Mouse (Mus musculus) embryonic facial prominence, embryonic 10.5 days (tissue): ENCODE data around the gene Wdr19. TPM values are rescaled to one million over a fixed set of nuclear protein-coding genes. Genes with fewer than 3 reads are reported as not detected.
"Not testable (repeated sequence)": the region's sequence is repeated elsewhere in the genome, so short reads cannot be mapped to it uniquely, and the experiment has no call there.

Experiments used
- DNase-seq: peaks from one replicate; pipeline ENCODE4 v3.0.0-alpha.2; 2017; ENCODE audit warnings: low spot score
- H3K27ac ChIP-seq: fragments of 300-500 bp; sonication (generic); replicated peaks from 2 replicates; pipeline ENCODE4 v1.5.1; 2016; ENCODE audit warnings: mild to moderate bottlenecking
- H3K27me3 ChIP-seq: fragments of 300-500 bp; sonication (generic); replicated peaks from 2 replicates; pipeline ENCODE4 v1.6.1; 2016; ENCODE audit warnings: low read depth, mild to moderate bottlenecking; ENCODE audit not compliant: poor library complexity, severe bottlenecking
- H3K36me3 ChIP-seq: fragments of 300-500 bp; sonication (generic); replicated peaks from 2 replicates; pipeline ENCODE4 v1.6.1; 2016; ENCODE audit warnings: mild to moderate bottlenecking, moderate library complexity
- H3K4me1 ChIP-seq: fragments of 300-500 bp; sonication (generic); 2 replicates; pipeline ENCODE4 v1.6.1; 2016
- H3K4me3 ChIP-seq: fragments of 300-500 bp; sonication (generic); 2 replicates; pipeline ENCODE4 v1.5.1; 2016; ENCODE audit warnings: mild to moderate bottlenecking, moderate library complexity
- H3K9me3 ChIP-seq: fragments of 300-500 bp; sonication (generic); 2 replicates; pipeline ENCODE4 v1.6.1; 2016; ENCODE audit warnings: mild to moderate bottlenecking
- WGBS: fragments of 180-500 bp; shearing (Covaris S2); methylation state at CpG from one replicate; pipeline ENCODE4 v1.1.7; 2016; 5-methylcytosine and 5-hydroxymethylcytosine counted together
- polyA plus RNA-seq: library from polyadenylated mRNA; unstranded; fragments of >200 nt; fragmentation: Nextera tagmentation; extraction: Ambion mirVana; gene quantifications from 2 replicates; pipeline ENCODE4 v1.2.1, GENCODE M21; 2016

The Wdr19 gene
- polyA plus RNA-seq, 1 experiment from 2014 or later = 12.1 TPM

DNA sequence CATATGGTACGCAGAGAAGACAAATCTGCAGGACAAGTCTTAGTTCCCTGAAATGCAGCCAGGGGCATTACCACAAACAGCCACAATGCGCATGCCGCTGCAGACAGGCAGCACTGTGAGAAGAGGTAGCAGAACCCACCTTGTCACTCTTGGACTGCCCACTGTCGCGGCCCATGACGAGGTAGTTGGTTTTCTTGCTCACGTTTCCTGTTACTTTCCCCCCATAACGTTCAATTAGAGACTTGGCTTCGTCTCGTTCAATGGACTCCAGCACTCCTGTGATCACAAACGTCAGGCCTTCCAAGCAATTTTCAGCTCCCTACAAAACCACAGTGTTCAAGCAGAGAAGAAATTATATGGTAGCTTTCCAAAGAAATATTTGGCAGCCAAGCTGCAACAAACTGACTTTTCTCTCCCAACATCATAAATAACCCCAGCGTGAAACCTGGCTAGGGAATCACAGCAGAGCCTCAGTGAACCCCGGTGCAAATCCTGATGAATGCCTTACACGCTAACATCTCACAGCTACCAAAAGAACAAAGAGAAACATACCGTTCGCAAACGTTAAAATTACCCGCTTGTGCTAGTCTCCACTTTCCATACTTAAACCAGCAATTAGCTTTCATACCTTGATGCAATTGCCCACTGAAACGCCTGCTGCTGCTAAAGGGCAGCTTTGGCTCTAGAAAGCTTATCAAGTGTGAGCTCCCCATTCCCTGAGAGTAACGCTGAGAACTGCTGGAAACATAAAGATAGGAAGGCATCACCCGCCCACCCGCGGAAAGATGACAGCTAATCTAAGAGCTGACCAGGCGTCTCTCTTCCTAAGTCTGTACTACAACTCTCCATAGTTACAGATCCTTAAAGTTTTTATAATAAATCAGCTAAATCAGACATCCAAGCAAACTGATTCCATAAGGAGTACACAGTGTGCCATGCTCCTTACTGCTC lies 88.5 kb downstream of the Wdr19 start:
- 92% methylated on average over 24 of the region's 24 CpGs for WGBS
- Histone ChIP-seq H3K27me3 (no peaks in the 10 kb centered on the region), H3K4me1 (no peaks in the 10 kb centered on the region), H3K9me3 (no peaks in the 10 kb centered on the region), H3K27ac (no peak overlapping the region), H3K4me3 (no peak overlapping the region), H3K36me3 (peaks cover 95% of the 10 kb centered on the region)
- DNase-seq = no peak

DNA sequence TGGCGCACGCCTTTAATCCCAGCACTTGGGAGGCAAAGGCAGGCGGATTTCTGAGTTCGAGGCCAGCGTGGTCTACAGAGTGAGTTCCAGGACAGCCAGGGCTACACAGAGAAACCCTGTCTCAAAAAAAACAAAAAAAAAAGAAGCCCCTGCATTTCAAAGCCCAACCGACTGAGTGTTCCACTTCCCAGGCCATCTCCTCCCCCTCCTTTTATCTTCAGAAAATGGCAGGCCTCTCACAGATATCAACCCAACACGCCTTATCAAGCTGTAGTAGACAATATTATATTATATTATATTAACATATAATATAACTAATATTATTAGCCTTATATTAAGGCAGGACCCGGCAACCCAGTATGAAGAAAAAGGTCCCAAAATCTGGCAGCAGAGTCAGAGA lies 89.5 kb downstream of the Wdr19 start:
- not testable (repeated sequence) for H3K4me1 ChIP-seq, H3K9me3 ChIP-seq, H3K27ac ChIP-seq, H3K27me3 ChIP-seq, DNase-seq, H3K4me3 ChIP-seq
- peaks cover 97% of the 10 kb centered on the region for H3K36me3 ChIP-seq
- WGBS = 91% methylated on average over 8 of the region's 8 CpGs

DNA sequence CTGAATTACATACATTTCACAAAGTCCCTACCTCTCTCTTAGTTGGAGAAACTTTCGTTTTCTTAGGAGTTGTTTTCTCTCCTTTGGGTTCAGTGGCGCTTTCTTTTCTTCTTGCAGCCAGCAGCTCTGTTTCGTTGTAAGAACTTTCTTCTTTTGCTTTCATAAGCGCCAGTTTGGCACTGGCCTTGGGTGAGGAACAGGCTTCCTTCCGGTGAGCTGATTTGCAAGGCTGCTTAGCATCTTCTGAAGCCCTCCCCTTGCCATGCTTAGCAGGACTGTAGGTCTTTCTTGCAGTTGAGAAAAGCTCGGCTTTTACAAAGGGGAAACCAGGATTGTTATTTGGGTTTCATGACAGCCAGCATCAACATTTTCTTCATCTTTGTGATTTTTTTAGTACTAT lies 94.1 kb downstream of the Wdr19 start:
- no peak for DNase-seq
- Histone ChIP-seq H3K27me3 (no peaks in the 10 kb centered on the region), H3K9me3 (no peaks in the 10 kb centered on the region), H3K27ac (no peak overlapping the region), H3K4me1 (no peaks in the 10 kb centered on the region), H3K4me3 (no peak overlapping the region), H3K36me3 (peaks cover 96% of the 10 kb centered on the region)
- 92% methylated on average over 6 of the region's 6 CpGs for WGBS

DNA sequence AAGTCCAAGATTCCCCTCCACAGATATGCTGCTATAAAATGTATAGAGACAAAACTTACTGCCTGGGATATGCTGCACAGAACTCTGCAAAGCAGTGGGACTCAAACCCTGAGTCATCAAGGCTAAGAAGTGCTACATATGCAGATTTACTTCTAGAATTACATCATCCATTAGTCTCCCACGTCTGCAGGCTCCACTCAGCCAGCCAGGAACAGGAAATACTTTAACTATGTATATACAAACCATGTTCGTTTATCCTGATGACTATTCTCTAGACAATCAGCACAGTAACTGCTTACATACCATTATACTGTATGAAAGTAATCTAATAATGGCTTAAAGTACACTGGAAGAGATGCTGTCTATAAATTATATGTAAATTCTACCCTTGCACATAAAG lies 94.8 kb downstream of the Wdr19 start:
- no peak overlapping the region for H3K4me3 ChIP-seq
- no peaks in the 10 kb centered on the region for H3K9me3 ChIP-seq
- WGBS = 65% methylated on average over 2 of the region's 2 CpGs
- H3K36me3 ChIP-seq = peaks cover 98% of the 10 kb centered on the region
- DNase-seq = no peak
- H3K27me3 ChIP-seq = no peaks in the 10 kb centered on the region
- H3K4me1 ChIP-seq = no peaks in the 10 kb centered on the region
- no peak overlapping the region for H3K27ac ChIP-seq

DNA sequence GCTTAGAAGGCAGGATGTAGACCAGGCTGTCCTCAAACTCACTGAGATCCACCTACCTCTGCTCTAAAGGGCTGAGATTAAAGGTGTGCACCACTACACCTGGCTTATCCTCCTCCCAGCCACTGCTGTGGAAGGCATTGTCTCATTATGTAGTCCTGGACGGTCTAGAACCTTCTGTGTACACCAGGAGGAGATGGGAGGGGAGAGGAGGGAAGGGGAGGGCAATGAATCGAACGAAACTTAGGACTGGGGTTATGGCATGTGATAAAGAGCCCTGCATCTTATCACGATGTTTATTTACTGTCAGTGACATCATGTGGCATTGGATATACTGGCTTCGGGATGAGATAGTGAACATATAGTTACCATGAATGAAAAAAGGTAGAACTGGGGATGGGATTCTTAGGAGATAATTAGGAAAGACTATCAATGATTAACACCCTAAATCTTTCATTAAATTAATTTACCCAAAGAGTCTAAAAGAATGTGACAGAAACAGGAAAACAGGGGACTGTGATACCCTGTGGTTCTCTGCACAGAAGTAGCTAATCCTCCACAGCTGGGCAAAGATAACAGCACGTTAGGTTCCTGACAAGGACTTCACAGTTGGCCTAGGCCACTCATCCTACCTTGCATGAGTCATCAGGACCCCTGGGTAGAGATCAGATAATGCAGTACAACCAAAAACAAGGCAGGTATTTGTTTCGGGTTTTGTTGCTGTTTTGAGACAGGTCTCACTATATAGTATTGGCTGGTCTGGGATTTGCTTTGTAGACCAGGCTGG lies 98.9 kb downstream of the Wdr19 start:
- Histone ChIP-seq H3K9me3 (no peaks in the 10 kb centered on the region), H3K27ac (no peak overlapping the region), H3K36me3 (peaks cover 91% of the 10 kb centered on the region), H3K4me1 (no peaks in the 10 kb centered on the region), H3K4me3 (no peak overlapping the region), H3K27me3 (no peaks in the 10 kb centered on the region)
- WGBS = 90% methylated on average over 7 of the region's 7 CpGs
- DNase-seq = no peak

DNA sequence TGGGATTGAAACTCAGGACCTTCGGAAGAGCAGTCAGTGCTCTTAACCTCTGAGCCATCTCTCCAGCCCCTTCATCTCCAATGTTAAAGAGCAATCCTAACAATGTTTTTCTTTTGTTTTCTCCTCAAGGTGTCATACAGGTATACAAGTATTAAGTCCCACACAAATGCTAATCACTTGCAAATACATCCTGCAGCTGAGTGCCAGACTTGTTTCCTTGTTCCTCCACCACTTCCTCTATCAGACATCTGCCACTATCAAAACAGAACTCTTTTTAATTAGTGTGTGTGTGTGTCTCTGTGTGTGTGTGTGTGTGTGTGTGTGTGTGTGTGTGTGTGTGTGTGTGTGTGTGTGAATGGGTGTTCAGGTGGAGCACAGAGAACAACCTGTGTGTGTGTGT lies 100.1 kb downstream of the Wdr19 start:
- H3K4me1 ChIP-seq, H3K27ac ChIP-seq, H3K27me3 ChIP-seq, H3K4me3 ChIP-seq, H3K9me3 ChIP-seq, DNase-seq: not testable (repeated sequence)
- peaks cover 91% of the 10 kb centered on the region for H3K36me3 ChIP-seq
- WGBS = 90% methylated on average over 1 of the region's 1 CpGs

DNA sequence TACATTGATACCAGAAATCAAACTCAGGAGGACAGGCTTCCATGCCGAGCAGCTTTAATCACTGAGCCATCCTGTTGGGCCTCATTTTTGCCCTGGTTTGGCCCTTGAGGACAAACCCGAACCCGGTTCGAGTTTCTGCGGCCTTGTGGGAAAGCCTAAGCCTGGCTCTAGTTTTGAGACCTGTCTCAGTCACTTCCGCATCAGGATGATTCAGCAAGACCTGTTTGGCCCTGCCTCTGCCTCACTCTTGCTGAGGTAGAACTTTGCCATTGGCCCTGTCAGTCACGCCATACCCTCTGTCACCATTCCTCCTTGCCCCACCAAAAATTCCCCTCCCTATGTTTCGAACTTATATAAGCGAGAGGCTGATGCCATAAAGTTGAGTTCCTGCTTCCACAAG lies 100.6 kb downstream of the Wdr19 start:
- Histone ChIP-seq H3K4me3 (no peak overlapping the region), H3K27me3 (no peaks in the 10 kb centered on the region), H3K9me3 (no peaks in the 10 kb centered on the region), H3K4me1 (no peaks in the 10 kb centered on the region), H3K36me3 (peaks cover 91% of the 10 kb centered on the region), H3K27ac (no peak overlapping the region)
- 94% methylated on average over 9 of the region's 9 CpGs for WGBS
- no peak for DNase-seq

DNA sequence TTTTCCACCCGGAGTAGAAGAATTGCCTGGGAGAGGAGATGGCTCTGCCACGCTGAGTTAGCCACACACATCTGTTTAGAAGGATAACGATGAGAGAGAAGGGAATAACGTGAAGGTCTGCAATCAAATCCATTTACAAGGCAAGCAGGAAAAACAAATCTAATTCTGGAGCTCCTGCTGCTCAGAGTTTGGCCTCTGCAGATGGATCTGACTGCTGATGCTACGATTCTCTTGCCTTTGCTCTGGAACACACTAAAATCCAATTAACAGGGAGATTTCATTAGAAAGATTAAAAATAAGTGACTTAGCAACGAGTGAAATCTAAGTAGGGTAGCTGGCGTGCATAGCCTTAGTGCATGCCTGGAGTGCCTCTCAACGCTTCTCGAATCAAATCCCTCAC lies 106.0 kb downstream of the Wdr19 start:
- no peaks in the 10 kb centered on the region for H3K4me1 ChIP-seq
- DNase-seq = no peak
- WGBS = 87% methylated on average over 9 of the region's 9 CpGs
- H3K27ac ChIP-seq = no peak overlapping the region
- no peak overlapping the region for H3K4me3 ChIP-seq
- H3K27me3 ChIP-seq = no peaks in the 10 kb centered on the region
- H3K9me3 ChIP-seq = no peaks in the 10 kb centered on the region
- H3K36me3 ChIP-seq = peaks cover 74% of the 10 kb centered on the region

DNA sequence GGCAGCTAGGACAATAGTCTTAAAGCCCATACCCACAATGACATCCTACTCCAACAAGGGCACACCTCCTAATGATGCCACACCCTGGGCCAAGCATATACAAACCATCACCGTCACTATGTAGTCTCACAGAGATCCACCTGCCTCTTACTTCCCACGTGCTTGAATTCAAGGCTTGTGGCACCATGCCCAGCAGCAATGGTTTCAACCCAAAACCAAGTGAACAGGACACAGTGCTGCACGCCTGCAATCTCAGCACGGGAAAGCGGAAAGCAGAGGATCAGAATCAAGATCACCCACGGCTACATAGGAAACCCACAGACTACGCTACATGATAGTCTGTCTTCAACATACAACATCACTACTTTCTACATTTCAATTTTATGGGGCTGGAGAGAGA lies 108.7 kb downstream of the Wdr19 start:
- H3K9me3 ChIP-seq = no peaks in the 10 kb centered on the region
- H3K27me3 ChIP-seq = no peaks in the 10 kb centered on the region
- H3K4me1 ChIP-seq = no peaks in the 10 kb centered on the region
- no peak overlapping the region for H3K27ac ChIP-seq
- DNase-seq = no peak
- 94% methylated on average over 7 of the region's 7 CpGs for WGBS
- no peak overlapping the region for H3K4me3 ChIP-seq
- peaks cover 79% of the 10 kb centered on the region for H3K36me3 ChIP-seq

DNA sequence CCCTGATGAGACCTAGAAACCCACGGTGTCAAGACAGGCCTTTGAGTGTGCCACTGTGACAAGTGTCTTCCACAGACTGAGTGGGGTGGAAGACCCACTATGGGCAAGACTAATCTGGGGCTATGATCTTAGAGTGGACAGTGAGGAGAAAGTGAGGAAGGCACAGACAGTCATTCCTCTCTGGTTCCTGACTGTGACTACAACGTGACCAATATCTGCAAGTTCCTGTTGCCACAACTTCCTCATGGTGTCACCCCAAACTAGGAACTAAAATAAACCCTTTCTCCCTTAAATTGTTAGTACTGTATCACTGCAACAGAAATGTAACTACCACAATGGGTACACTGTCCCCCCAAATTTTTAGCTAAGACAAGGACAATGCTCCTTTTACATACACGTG lies 109.4 kb downstream of the Wdr19 start:
- no peak for DNase-seq
- no peaks in the 10 kb centered on the region for H3K4me1 ChIP-seq
- H3K9me3 ChIP-seq = no peaks in the 10 kb centered on the region
- no peaks in the 10 kb centered on the region for H3K27me3 ChIP-seq
- H3K27ac ChIP-seq = no peak overlapping the region
- WGBS = 95% methylated on average over 3 of the region's 3 CpGs
- peaks cover 77% of the 10 kb centered on the region for H3K36me3 ChIP-seq
- H3K4me3 ChIP-seq = no peak overlapping the region
